Mouse (Mus musculus) kidney, adult 2 months (tissue): ENCODE results near the gene Dync1i1.

Experiments
- CTCF ChIP-seq: fragments of 200-500 bp; conservative IDR thresholded peaks from 2 replicates; pipeline ENCODE4 v1.5.1; 2011; ENCODE audit warnings: low read depth, mild to moderate bottlenecking, control low read depth, low read length, moderate library complexity, mixed read lengths; ENCODE audit not compliant: insufficient read depth, insufficient read length
- POLR2A ChIP-seq: fragments of 200-500 bp; IDR thresholded peaks from one replicate; pipeline ENCODE4 v1.6.1; 2011; ENCODE audit warnings: low read depth, low read length, control low read depth

DNA sequence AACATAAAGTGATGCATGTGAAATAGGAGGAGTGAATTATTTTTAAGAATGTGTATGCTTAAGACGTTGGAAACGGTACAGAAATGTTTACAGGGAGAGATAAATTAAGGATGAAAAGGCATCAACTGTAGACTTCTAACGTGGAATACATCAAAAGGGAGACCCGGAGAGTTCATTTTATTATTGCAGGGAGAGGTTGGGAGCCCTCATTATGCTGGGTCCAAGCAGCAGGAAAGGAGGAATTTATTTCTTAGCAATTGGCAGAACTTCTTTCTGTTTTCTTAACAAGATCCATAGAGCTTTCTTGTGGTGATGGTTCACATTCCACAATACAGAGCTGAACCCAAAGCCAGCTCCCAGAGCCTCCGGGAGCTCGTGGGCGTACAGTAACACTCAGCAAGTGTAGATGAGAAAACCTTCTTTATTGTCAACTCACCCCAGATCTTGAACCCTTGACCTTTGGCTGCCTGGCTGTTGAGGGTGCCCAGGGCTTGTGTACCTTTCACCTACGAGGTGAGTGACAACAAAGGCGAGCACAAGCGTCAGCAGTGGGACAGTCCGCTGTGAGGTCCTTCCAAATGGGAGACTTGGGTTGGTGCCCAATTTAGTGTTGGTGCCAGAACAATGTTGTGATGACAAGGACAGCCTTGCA lies 77.5 kb downstream of the Dync1i1 start:
- TF ChIP-seq CTCF (no peak), POLR2A (no peak)
